Comparison of ENCODE assay signal across 8 mouse cellular contexts in genomic region chr5:34549483-34550221, GRCm38 (mm10). TPM values are rescaled to one million over a fixed set of nuclear protein-coding genes. Genes with fewer than 3 reads are reported as not detected.
DNase-seq lines count a peak whose midpoint lies in the region; ATAC-seq and TF ChIP-seq lines count a peak whose summit lies in the region.

No protein-coding gene starts in this region.

- H3K27ac ChIP-seq in limb, embryonic 12.5 days: peak overlapping the region; percentile 75
- no peak overlapping the region for H3K27ac ChIP-seq in midbrain, embryonic 11.5 days (ENCODE audit: low read depth, low read length)

- DNase-seq in adrenal gland, adult (ENCODE audit: inconsistent age in 2 of 2, low spot score in 1 of 2): peak; percentile 49 to 78
- no peak for DNase-seq in adrenal gland, adult 8-10 months
- peak; percentile 48 for DNase-seq in embryo, embryonic 11.5 days (ENCODE audit: low read depth, low spot score)
- DNase-seq in heart, postnatal 10 days: peak; percentile 48 to 52
- peak; percentile 96 for DNase-seq in midbrain, embryonic 11.5 days (ENCODE audit: low spot score, missing footprints)
- DNase-seq in thymus, postnatal 14 days: peak; percentile 65

- WGBS in limb, embryonic 12.5 days: 0% methylated on average over 49 of the region's 49 CpGs
- under 1% methylated on average over 49 of the region's 49 CpGs for WGBS in midbrain, embryonic 11.5 days

- peak overlapping the region; percentile 71 for H3K4me2 ChIP-seq in limb, embryonic 12.5 days
- peak overlapping the region; percentile 78 for H3K4me2 ChIP-seq in midbrain, embryonic 11.5 days

- no peaks in the 10 kb centered on the region for H3K9me3 ChIP-seq in E14TG2a.4 (ENCODE audit: low read length)
- no peaks in the 10 kb centered on the region for H3K9me3 ChIP-seq in limb, embryonic 12.5 days
- H3K9me3 ChIP-seq in midbrain, embryonic 11.5 days (ENCODE audit: control insufficient read depth, low read length): no peaks in the 10 kb centered on the region

- no peak for TF ChIP-seq CTCF in E14TG2a.4 (conservative IDR thresholded peaks at IDR 0.05; ENCODE audit: low read length)

- intact Hi-C loops in heart, postnatal 10 days (cut with DNase I): loop anchor here (5.0 kb wide), 2 partner anchors 43 to 88 kb away; partner anchors contain the start of gene Mfsd10

- peaks cover 6% of the 10 kb centered on the region; the same call in 1 of the 2 replicates for H3K36me3 ChIP-seq in E14TG2a.4 (ENCODE audit: insufficient read depth, low read length)
- H3K36me3 ChIP-seq in limb, embryonic 12.5 days: peaks cover 35% of the 10 kb centered on the region
- H3K36me3 ChIP-seq in midbrain, embryonic 11.5 days (ENCODE audit: control insufficient read depth, insufficient read depth, low read length): peaks cover 3% of the 10 kb centered on the region; the same call in 1 of the 2 replicates

- H3K4me1 ChIP-seq in E14TG2a.4 (replicated peaks; ENCODE audit: low read depth, low read length): peaks cover 18% of the 10 kb centered on the region
- H3K4me1 ChIP-seq in limb, embryonic 12.5 days (replicated peaks): peaks cover 18% of the 10 kb centered on the region
- peaks cover 5% of the 10 kb centered on the region; the same call in 1 of the 2 replicates for H3K4me1 ChIP-seq in midbrain, embryonic 11.5 days (ENCODE audit: control insufficient read depth, insufficient read depth, low read length)

- peaks cover 49% of the 10 kb centered on the region for H3K27me3 ChIP-seq in E14TG2a.4 (ENCODE audit: insufficient read depth, low read length)
- H3K27me3 ChIP-seq in limb, embryonic 12.5 days: no peaks in the 10 kb centered on the region
- no peaks in the 10 kb centered on the region for H3K27me3 ChIP-seq in midbrain, embryonic 11.5 days (ENCODE audit: control insufficient read depth, insufficient read depth, low read length)

- peak overlapping the region; percentile 94 for H3K9ac ChIP-seq in limb, embryonic 12.5 days (replicated peaks)
- H3K9ac ChIP-seq in midbrain, embryonic 11.5 days (ENCODE audit: low read length): peak overlapping the region; percentile 94

- ATAC-seq in limb, embryonic 12.5 days (ENCODE audit: insufficient number of reproducible peaks, insufficient read depth, low FRiP score, low TSS enrichment, low read depth): peak; percentile 90
- ATAC-seq in midbrain, embryonic 11.5 days (ENCODE audit: low FRiP score): peak; percentile 91

- H3K4me3 ChIP-seq in E14TG2a.4 (replicated peaks; ENCODE audit: low read length): peak overlapping the region; percentile 87
- H3K4me3 ChIP-seq in limb, embryonic 12.5 days (replicated peaks): peak overlapping the region; percentile 86
- peak overlapping the region; percentile 68 for H3K4me3 ChIP-seq in midbrain, embryonic 11.5 days (ENCODE audit: low read depth, low read length)

RNA-seq across cellular contexts. Expression of gene Add1, which starts 23.8 kb away (rescaled TPM):
- total RNA-seq in adrenal gland, adult 8-10 months (2022): 100 to 1,000 TPM; 144 to 201 (median 179) TPM
- total RNA-seq in heart, postnatal 10 days (2021): 100 to 1,000 TPM; 187 to 196 TPM
- polyA plus RNA-seq in limb, embryonic 12.5 days (2016; fragmentation: Nextera tagmentation; extraction: Ambion mirVana): 173 and 189 TPM in 2 replicates
- 150 and 160 TPM in 2 replicates for polyA plus RNA-seq in midbrain, embryonic 11.5 days (2014; fragmentation: Nextera tagmentation; extraction: Ambion mirVana)

RNA-seq across cellular contexts. Expression of gene Sh3bp2, which starts 24.0 kb away (rescaled TPM):
- 10 to 100 TPM; 11.5 to 23.9 (median 17.8) TPM for total RNA-seq in adrenal gland, adult 8-10 months (2022)
- total RNA-seq in heart, postnatal 10 days (2021): 1 to 10 TPM; 3.6 to 6.7 TPM
- polyA plus RNA-seq in limb, embryonic 12.5 days (2016; fragmentation: Nextera tagmentation; extraction: Ambion mirVana): 9.7 and 12.0 TPM in 2 replicates
- 7.0 and 12.4 TPM in 2 replicates for polyA plus RNA-seq in midbrain, embryonic 11.5 days (2014; fragmentation: Nextera tagmentation; extraction: Ambion mirVana)

RNA-seq across cellular contexts. Expression of gene Tnip2, which starts 35.9 kb away (rescaled TPM):
- total RNA-seq in adrenal gland, adult 8-10 months (2022): 10 to 100 TPM; 16.3 to 32.3 (median 24.3) TPM
- total RNA-seq in heart, postnatal 10 days (2021): 1 to 10 TPM; 7.8 to 9.1 TPM
- 9.6 and 10.8 TPM in 2 replicates for polyA plus RNA-seq in limb, embryonic 12.5 days (2016; fragmentation: Nextera tagmentation; extraction: Ambion mirVana)
- 4.4 and 5.5 TPM in 2 replicates for polyA plus RNA-seq in midbrain, embryonic 11.5 days (2014; fragmentation: Nextera tagmentation; extraction: Ambion mirVana)
